In the genomic region with DNA sequence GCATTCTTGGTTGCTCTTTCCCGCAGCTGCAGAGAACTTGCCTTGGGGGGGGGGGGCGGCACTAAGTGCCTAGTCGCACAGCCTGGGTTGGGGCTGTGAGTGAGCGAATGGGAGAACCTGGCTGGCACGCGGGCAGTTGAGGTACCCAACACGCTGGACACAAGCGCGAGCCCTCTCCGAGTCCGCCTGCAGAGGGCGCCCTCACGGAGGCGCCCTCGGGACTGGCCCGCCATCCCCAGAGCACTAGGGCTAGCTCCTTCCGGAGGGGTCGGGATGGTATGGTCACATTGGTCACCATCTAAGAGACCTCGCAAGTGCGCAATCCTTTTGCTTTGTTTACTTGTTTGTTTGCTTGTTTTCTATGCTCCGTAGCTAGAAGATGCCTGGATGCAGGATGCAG, we compare ENCODE assay signal across 10 mouse cellular contexts. TPM values are rescaled to one million over a fixed set of nuclear protein-coding genes. Genes with fewer than 3 reads are reported as not detected.
A peak's percentile ranks its signal among the peaks of the same experiment; 100 is the strongest.
DNase-seq lines count a peak whose midpoint lies in the region; ATAC-seq lines count a peak whose summit lies in the region.
"Had no signal": no experiment of that assay in that cellular context is flagged by ENCODE, and none has a peak within 500 bp of the region (broad histone marks: within the 10 kb centered on the region; RNA-seq: fewer than 3 reads in every experiment).

No protein-coding gene starts in this region.

- H3K27ac ChIP-seq in heart, embryonic 13.5 days (replicated peaks): no peak overlapping the region
- H3K27ac ChIP-seq in heart, embryonic 16.5 days (ENCODE audit: low read length): no peak overlapping the region

- H3K4me2 ChIP-seq in heart, embryonic 13.5 days: peak overlapping the region; percentile 67
- peak overlapping the region; percentile 64 for H3K4me2 ChIP-seq in heart, embryonic 16.5 days (ENCODE audit: low read depth, low read length)

- H3K36me3 ChIP-seq in heart, embryonic 13.5 days: no peaks in the 10 kb centered on the region
- H3K36me3 ChIP-seq in heart, embryonic 16.5 days (ENCODE audit: control insufficient read depth, insufficient read depth): no peaks in the 10 kb centered on the region

- ATAC-seq in heart, embryonic 13.5 days (ENCODE audit: extremely low read depth, insufficient number of reproducible peaks, low FRiP score, low TSS enrichment): no peak
- no peak for ATAC-seq in heart, embryonic 16.5 days (replicated peaks; ENCODE audit: extremely low read depth, insufficient read depth, low FRiP score)

- DNase-seq in heart, adult 9 months (ENCODE audit: low spot score in 2 of 2): no peak
- DNase-seq in cerebellum, postnatal 14 days: peak; percentile 74 to 83
- DNase-seq in layer of hippocampus, postnatal 36 days: peak; percentile 48 to 63
- DNase-seq in right cerebral cortex, postnatal 4 days: peak; percentile 78
- DNase-seq in spleen, postnatal 36 days (ENCODE audit: low spot score in 2 of 2): no peak
- DNase-seq in gastrocnemius, postnatal 25 days: no peak

- no peaks in the 10 kb centered on the region for H3K9me3 ChIP-seq in heart, embryonic 13.5 days
- no peaks in the 10 kb centered on the region for H3K9me3 ChIP-seq in heart, embryonic 16.5 days (replicated peaks; ENCODE audit: control insufficient read depth, low read length)

- 1% methylated on average over 19 of the region's 21 CpGs for WGBS in heart, embryonic 13.5 days
- WGBS in heart, embryonic 16.5 days: 1% methylated on average over 19 of the region's 21 CpGs

- H3K4me1 ChIP-seq in heart, embryonic 13.5 days: peaks cover 21% of the 10 kb centered on the region
- H3K4me1 ChIP-seq in heart, embryonic 16.5 days (ENCODE audit: control insufficient read depth, insufficient read depth, low read length): peaks cover 11% of the 10 kb centered on the region

- no peak overlapping the region for H3K9ac ChIP-seq in heart, embryonic 13.5 days
- no peak overlapping the region for H3K9ac ChIP-seq in heart, embryonic 16.5 days (ENCODE audit: low read length)

- peak overlapping the region; percentile 46 for H3K4me3 ChIP-seq in heart, embryonic 13.5 days
- H3K4me3 ChIP-seq in heart, embryonic 16.5 days (ENCODE audit: low read length): peak overlapping the region; percentile 39

- H3K27me3 ChIP-seq in heart, embryonic 13.5 days (replicated peaks): peaks cover 89% of the 10 kb centered on the region
- H3K27me3 ChIP-seq in heart, embryonic 16.5 days (ENCODE audit: control insufficient read depth, insufficient read depth, low read length): peaks cover 77% of the 10 kb centered on the region

RNA-seq across cellular contexts. Expression of a gene that starts 10.8 kb away (rescaled TPM):
- polyA plus RNA-seq in heart, embryonic 13.5 days (2015; fragmentation: Nextera tagmentation; extraction: Ambion mirVana): 0.03 and 0.08 TPM in 2 replicates
- polyA plus RNA-seq in heart, embryonic 16.5 days (2015; fragmentation: Nextera tagmentation; extraction: Ambion mirVana): 0.02 TPM in 1 of 2 replicates, not detected in the other
- total RNA-seq in layer of hippocampus, postnatal 36 days (2021): 10 to 100 TPM; 67.8 to 68.4 TPM
- total RNA-seq in gastrocnemius, postnatal 25 days (2021): not detected
- polyA plus RNA-seq: large intestine, adult 2 months; spleen, adult 2 months had no signal

Comparison
In these comparisons a context has a peak if more than half of its experiments do, and no peak if none do; other contexts are left out.
1. DNase-seq: peak in cerebellum, postnatal 14 days (2 of 2), layer of hippocampus, postnatal 36 days (2 of 2) and right cerebral cortex, postnatal 4 days (single experiment); none in heart, adult 9 months (0 of 2), spleen, postnatal 36 days (0 of 2) and gastrocnemius, postnatal 25 days (single experiment).
2. RNA of a gene that starts 10.8 kb away (total RNA-seq): 67.8 to 68.4 TPM in layer of hippocampus, postnatal 36 days; not detected in gastrocnemius, postnatal 25 days; every median in the first group is over 10 times any median in the second.